Mouse (Mus musculus) embryonic facial prominence, embryonic 14.5 days (tissue): ENCODE measurements at regions not wholly inside any gene's neighbourhood (a gene's known extent, or its start where the extent isn't known, plus 50 kb on each side); places are given as distances from the start of the nearest gene placed in this dataset.

Source experiments
- ATAC-seq: fragments of 200-750 bp; cut with Nextera tagmentation; 2 replicates; pipeline ENCODE4 v1.8.0; 2017; ENCODE audit warnings: low read depth, moderate number of reproducible peaks, moderate TSS enrichment
- DNase-seq: peaks from one replicate; pipeline ENCODE4 v3.0.0-alpha.2; 2015; ENCODE audit warnings: low spot score
- H3K27ac ChIP-seq: fragments of 300-500 bp; sonication (generic); replicated peaks from 2 replicates; pipeline ENCODE4 v1.5.1; 2014; ENCODE audit warnings: low read depth, mild to moderate bottlenecking, low read length, moderate library complexity
- H3K27me3 ChIP-seq: fragments of 300-500 bp; sonication (generic); replicated peaks from 2 replicates; pipeline ENCODE4 v1.6.1; 2014; ENCODE audit warnings: low read length; ENCODE audit not compliant: control insufficient read depth, insufficient read depth
- H3K36me3 ChIP-seq: fragments of 300-500 bp; sonication (generic); 2 replicates; pipeline ENCODE4 v1.6.1; 2014; ENCODE audit warnings: low read length, mixed read lengths; ENCODE audit not compliant: control insufficient read depth, insufficient read depth
- H3K4me1 ChIP-seq: fragments of 300-500 bp; sonication (generic); 2 replicates; pipeline ENCODE4 v1.6.1; 2014; ENCODE audit warnings: antibody characterized with exemption, low read length; ENCODE audit not compliant: control insufficient read depth, insufficient read depth
- H3K4me2 ChIP-seq: fragments of 300-500 bp; sonication (generic); 2 replicates; pipeline ENCODE4 v1.6.1; 2014; ENCODE audit warnings: low read depth, mild to moderate bottlenecking, low read length, moderate library complexity, mixed read lengths
- H3K4me3 ChIP-seq: fragments of 300-500 bp; sonication (generic); 2 replicates; pipeline ENCODE4 v1.5.1; 2014; ENCODE audit warnings: low read depth, mild to moderate bottlenecking, low read length
- H3K9ac ChIP-seq: fragments of 300-500 bp; sonication (generic); 2 replicates; pipeline ENCODE4 v1.6.1; 2014; ENCODE audit warnings: low read depth, mild to moderate bottlenecking, low read length, moderate library complexity, mixed read lengths
- H3K9me3 ChIP-seq: fragments of 300-500 bp; sonication (generic); 2 replicates; pipeline ENCODE4 v1.6.1; 2016; ENCODE audit warnings: low read length; ENCODE audit not compliant: control insufficient read depth
- WGBS: fragments of 180-500 bp; shearing (Covaris S2); extraction: QIAGEN DNeasy Blood & Tissue Kit; methylation state at CpG from one replicate; pipeline ENCODE4 v1.1.7; 2014; 5-methylcytosine and 5-hydroxymethylcytosine counted together

DNA sequence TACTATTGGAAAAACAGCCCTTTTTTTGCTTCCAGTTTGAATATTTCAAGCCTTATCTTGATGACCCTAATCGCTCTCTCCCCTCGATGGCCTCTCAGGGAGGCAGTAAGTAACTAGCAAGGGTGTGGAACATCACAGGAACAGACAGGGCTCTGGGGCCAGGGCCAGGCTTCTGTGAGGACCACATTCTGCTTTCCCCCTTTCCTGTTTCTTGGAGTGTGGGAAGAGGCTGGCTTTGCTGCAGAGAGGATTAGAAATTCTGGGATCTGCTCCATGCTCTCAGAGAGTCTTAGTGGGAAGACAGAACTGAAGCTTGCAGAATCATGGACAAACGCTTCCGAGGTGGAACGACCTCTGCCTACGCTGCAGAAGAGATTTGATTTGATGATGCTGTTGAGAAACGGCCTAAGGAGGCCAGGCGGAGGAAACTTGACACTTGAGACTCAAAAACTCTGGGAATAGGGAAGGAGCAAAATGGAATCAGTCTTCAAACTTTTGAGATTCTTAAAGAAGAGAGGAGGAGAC lies 316.3 kb upstream of the Clint1 start:
- no peak overlapping the region for H3K9ac ChIP-seq
- H3K27ac ChIP-seq: peak overlapping the region; percentile 45
- no peak overlapping the region for H3K4me2 ChIP-seq
- ATAC-seq: peak; percentile 31; the same call in 1 of the 2 replicates
- H3K4me1 ChIP-seq: peaks cover 13% of the 10 kb centered on the region; the same call in 1 of the 2 replicates
- H3K9me3 ChIP-seq: no peaks in the 10 kb centered on the region
- H3K27me3 ChIP-seq: no peaks in the 10 kb centered on the region
- DNase-seq: peak; percentile 69
- no peaks in the 10 kb centered on the region for H3K36me3 ChIP-seq
- no peak overlapping the region for H3K4me3 ChIP-seq
- WGBS: 36% methylated on average over 8 of the region's 8 CpGs

DNA sequence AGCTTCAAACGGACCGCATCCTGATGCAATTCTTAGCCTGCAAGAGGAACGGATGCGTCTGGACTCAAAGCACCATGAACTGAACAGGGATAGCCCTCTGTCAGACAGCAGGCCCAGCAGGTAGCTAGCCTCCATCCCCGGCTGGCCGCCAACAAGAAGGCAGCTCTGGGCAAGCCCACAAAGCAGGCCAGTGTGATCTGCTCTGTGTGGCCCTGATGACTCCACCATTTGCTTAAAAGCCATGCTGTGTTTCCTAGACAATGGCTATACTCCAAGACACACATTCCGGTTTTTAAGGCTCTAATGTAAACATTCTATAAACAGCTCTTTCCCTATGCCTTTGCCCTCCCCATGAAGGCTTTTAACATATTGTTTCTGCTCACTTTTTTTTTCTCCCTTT lies 313.8 kb upstream of the Clint1 start:
- Histone ChIP-seq H3K9ac (no peak overlapping the region), H3K27ac (no peak overlapping the region), H3K4me1 (peaks cover 13% of the 10 kb centered on the region; the same call in 1 of the 2 replicates), H3K4me3 (no peak overlapping the region), H3K4me2 (no peak overlapping the region), H3K27me3 (no peaks in the 10 kb centered on the region), H3K9me3 (no peaks in the 10 kb centered on the region), H3K36me3 (no peaks in the 10 kb centered on the region)
- WGBS: 70% methylated on average over 7 of the region's 7 CpGs
- ATAC-seq (no peak), DNase-seq (peak; percentile 50)

DNA sequence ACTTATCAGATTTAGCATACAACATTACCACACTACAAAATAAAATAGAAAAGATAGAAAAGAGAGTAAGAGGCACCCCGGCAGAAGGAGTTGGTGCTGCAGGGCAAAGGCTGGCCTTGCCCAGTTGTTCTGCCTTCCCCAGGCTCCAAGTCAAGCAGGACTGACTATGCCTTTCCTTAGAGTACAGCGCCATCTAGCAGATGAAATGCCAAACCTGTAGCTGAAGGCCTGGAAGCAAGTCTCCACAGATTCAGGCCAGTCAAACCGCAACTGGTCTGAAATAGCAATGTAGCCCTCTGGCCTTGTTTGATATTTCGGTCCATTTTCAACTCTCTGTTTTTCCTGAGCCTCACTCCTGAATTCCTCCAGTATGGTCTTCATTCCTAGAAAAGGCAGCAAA lies 312.4 kb upstream of the Clint1 start:
- no peaks in the 10 kb centered on the region for H3K9me3 ChIP-seq
- no peak overlapping the region for H3K9ac ChIP-seq
- H3K4me1 ChIP-seq: peaks cover 13% of the 10 kb centered on the region; the same call in 1 of the 2 replicates
- H3K4me3 ChIP-seq: no peak overlapping the region
- ATAC-seq: peak; percentile 84
- no peak overlapping the region for H3K27ac ChIP-seq
- H3K36me3 ChIP-seq: no peaks in the 10 kb centered on the region
- no peaks in the 10 kb centered on the region for H3K27me3 ChIP-seq
- peak; percentile 92 for DNase-seq
- no peak overlapping the region for H3K4me2 ChIP-seq
- 30% methylated on average over 4 of the region's 4 CpGs for WGBS

DNA sequence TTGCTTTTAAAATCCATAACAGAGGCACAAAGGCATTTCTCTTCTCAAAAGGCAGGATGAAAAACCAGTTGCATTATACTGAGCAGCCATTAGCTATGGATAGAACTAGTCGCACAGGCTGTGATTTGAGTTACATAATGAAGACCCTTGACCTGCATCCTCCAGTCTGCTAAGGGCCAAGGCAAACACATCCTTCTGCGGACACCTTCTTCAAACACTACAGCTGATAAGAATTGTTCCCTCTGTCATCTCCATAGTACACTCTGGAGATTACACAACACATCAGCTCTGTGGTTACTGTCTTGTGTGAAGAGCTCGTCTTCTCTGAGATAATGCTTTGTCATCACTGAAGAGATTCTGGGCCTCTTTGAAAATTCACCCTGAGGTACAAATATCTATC lies 307.3 kb upstream of the Clint1 start:
- Histone ChIP-seq H3K4me3 (no peak overlapping the region), H3K9me3 (no peaks in the 10 kb centered on the region), H3K27me3 (no peaks in the 10 kb centered on the region), H3K36me3 (no peaks in the 10 kb centered on the region), H3K4me1 (no peaks in the 10 kb centered on the region), H3K4me2 (no peak overlapping the region), H3K9ac (no peak overlapping the region), H3K27ac (no peak overlapping the region)
- DNase-seq (no peak), ATAC-seq (no peak)
- WGBS: 76% methylated on average over 3 of the region's 3 CpGs

DNA sequence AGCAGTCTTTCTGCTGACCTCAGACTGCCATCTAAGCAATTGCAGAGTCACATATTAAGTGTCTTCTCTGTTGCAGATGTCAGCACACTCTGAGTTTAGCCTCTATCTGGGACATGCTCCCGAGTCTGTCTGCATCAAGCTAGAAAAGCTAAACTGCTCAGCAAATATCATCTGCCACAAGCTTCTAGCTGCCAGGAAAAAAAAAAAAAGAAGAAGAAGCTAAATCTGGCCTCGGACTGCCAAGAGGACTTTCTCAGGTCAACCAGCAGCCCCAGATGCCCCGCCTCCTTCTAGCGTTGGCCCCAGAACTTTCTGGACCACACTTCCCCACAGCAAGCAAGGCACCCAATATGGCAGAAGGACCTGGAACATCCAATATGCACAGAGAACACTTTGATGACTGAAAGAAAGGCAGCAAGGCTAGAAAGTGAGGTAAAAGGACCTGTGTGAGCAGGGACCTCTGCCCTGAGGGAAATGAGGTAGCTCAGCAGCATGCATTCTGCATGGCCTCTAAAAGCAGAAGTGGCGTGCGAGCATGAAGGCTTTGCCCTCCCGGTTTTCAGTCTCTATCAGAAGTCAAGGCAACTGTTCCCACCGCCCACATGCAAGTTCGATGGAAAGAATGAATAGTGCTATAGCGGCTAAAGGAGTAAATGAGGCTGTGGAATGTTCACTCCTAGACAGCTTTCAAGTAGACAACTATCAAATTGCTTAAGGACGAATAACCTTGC lies 305.8 kb upstream of the Clint1 start:
- Histone ChIP-seq H3K9ac (no peak overlapping the region), H3K4me2 (no peak overlapping the region), H3K9me3 (no peaks in the 10 kb centered on the region), H3K4me1 (no peaks in the 10 kb centered on the region), H3K27ac (no peak overlapping the region), H3K4me3 (no peak overlapping the region), H3K36me3 (no peaks in the 10 kb centered on the region), H3K27me3 (no peaks in the 10 kb centered on the region)
- 72% methylated on average over 11 of the region's 11 CpGs for WGBS
- no peak for ATAC-seq
- no peak for DNase-seq

DNA sequence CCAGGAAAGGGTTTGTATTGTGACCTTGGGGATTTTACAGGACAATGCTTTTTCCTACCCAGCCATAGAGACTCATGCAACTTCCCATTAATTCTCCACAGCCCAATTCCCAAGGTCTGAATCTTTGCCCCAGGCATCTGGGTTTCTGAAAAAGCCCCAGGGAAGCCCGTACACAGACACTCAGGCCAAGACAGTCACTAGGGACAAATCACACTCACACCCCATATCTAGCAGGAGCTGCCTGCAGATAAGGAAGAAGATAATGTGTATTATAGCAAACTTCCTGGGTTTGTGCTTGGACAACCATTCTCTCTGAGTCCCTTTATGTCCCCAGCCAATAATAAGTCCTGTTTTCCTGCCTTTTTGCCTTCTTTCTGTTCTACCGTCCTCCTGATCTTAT lies 305.0 kb upstream of the Clint1 start:
- ATAC-seq (no peak), DNase-seq (no peak)
- H3K4me3 ChIP-seq: no peak overlapping the region
- no peaks in the 10 kb centered on the region for H3K4me1 ChIP-seq
- no peak overlapping the region for H3K4me2 ChIP-seq
- 62% methylated on average over 2 of the region's 2 CpGs for WGBS
- no peaks in the 10 kb centered on the region for H3K9me3 ChIP-seq
- H3K9ac ChIP-seq: no peak overlapping the region
- no peak overlapping the region for H3K27ac ChIP-seq
- no peaks in the 10 kb centered on the region for H3K27me3 ChIP-seq
- H3K36me3 ChIP-seq: no peaks in the 10 kb centered on the region

DNA sequence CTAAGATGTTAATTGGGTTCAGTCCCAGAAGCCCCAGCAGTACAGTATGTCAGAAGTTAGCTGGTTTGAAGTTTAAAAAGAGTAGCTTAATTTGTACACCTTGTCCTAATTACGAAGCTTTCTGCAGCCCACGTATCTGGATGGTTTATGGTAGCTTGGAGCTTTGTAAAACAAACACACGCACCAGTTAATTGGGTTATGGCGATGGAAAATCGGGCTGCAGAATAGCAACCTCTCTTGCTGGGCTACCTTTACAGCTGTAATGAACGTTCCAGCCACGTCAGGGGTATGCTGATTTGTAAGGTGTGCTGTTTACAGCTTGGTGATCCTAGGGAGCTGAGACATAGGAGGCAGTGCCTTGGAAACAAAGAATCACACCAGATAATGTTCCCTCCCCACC lies 301.5 kb upstream of the Clint1 start:
- Histone ChIP-seq H3K9me3 (no peaks in the 10 kb centered on the region), H3K27me3 (no peaks in the 10 kb centered on the region), H3K4me1 (no peaks in the 10 kb centered on the region), H3K9ac (no peak overlapping the region), H3K4me3 (no peak overlapping the region), H3K27ac (no peak overlapping the region), H3K36me3 (no peaks in the 10 kb centered on the region), H3K4me2 (no peak overlapping the region)
- DNase-seq (no peak), ATAC-seq (no peak)
- WGBS: 45% methylated on average over 7 of the region's 7 CpGs

DNA sequence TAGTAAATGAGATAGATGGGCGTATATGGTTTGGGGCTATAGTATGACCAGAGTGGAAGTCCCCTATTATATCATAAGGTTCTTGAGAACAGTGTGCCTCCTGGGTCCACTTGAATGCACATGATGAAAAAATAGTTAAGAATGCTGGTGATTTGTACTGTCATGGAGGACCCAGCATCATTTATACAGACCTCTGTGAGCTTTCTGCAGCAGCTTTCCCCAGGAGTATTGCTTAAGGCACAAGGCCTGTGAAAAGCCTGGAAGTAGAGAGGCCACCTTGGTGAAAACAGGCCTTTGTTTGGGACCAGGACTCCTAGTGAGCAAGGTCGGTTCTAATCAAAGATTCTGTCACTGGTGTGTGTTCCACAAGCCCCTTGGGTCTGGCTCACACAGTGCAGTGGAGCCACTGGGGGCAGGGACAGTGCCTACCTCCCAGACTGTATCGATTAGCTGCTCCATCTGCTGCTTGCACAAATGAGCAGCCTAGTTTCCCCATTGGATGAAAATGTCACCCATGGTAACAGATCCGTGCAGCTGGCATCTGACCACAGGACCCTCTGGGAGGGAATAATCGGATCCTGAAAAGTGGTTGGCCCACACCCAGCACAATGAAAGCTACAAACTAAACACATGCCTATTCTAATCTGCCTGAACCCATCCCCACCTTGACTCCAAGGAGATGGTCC lies 274.2 kb upstream of the Clint1 start:
- WGBS: 39% methylated on average over 5 of the region's 5 CpGs
- Histone ChIP-seq H3K36me3 (no peaks in the 10 kb centered on the region), H3K4me2 (no peak overlapping the region), H3K4me3 (no peak overlapping the region), H3K9ac (no peak overlapping the region), H3K4me1 (peaks cover 7% of the 10 kb centered on the region; the same call in 1 of the 2 replicates), H3K9me3 (no peaks in the 10 kb centered on the region), H3K27ac (no peak overlapping the region), H3K27me3 (no peaks in the 10 kb centered on the region)
- ATAC-seq (peak; percentile 84), DNase-seq (peak; percentile 52)
